Mouse (Mus musculus): ENCODE measurements at regions not wholly inside any gene's neighbourhood (a gene's known extent, or its start where the extent isn't known, plus 50 kb on each side); places are given as distances from the start of the nearest gene placed in this dataset.
"Not testable (repeated sequence)": the region's sequence is repeated elsewhere in the genome, so short reads cannot be mapped to it uniquely, and the experiment has no call there.

- not testable (repeated sequence) for H3K36me3 ChIP-seq (ENCODE audit: control insufficient read depth, insufficient read depth, low read length); H3K9me3 ChIP-seq (ENCODE audit: control insufficient read depth, low read length); H3K4me1 ChIP-seq (replicated peaks; ENCODE audit: control insufficient read depth, insufficient read depth, low read length); H3K27me3 ChIP-seq (replicated peaks; ENCODE audit: control insufficient read depth, insufficient read depth, low read length); H3K4me3 ChIP-seq (ENCODE audit: low read depth, low read length); H3K4me2 ChIP-seq; DNase-seq (ENCODE audit: low spot score); ATAC-seq (replicated peaks; ENCODE audit: low FRiP score); H3K9ac ChIP-seq (ENCODE audit: low read depth, low read length); H3K27ac ChIP-seq (ENCODE audit: low read depth, low read length)
- 72% methylated on average over 3 of the region's 3 CpGs for WGBS
Measured at GRCm38 (mm10) chr17:13432256-13432655, 77.9 kb downstream of the Tcp10c start.

GRCm38 (mm10) chr17:13434146-13434545 lies 79.8 kb downstream of the Tcp10c start:
- not testable (repeated sequence) for H3K9me3 ChIP-seq (ENCODE audit: control insufficient read depth, low read length); H3K4me3 ChIP-seq (ENCODE audit: low read depth, low read length); H3K4me2 ChIP-seq; H3K36me3 ChIP-seq (ENCODE audit: control insufficient read depth, insufficient read depth, low read length); H3K27ac ChIP-seq (ENCODE audit: low read depth, low read length); H3K9ac ChIP-seq (ENCODE audit: low read depth, low read length); ATAC-seq (replicated peaks; ENCODE audit: low FRiP score); DNase-seq (ENCODE audit: low spot score); H3K27me3 ChIP-seq (replicated peaks; ENCODE audit: control insufficient read depth, insufficient read depth, low read length); H3K4me1 ChIP-seq (replicated peaks; ENCODE audit: control insufficient read depth, insufficient read depth, low read length)
- WGBS = 87% methylated on average over 7 of the region's 7 CpGs

- WGBS = 60% methylated on average over 1 of the region's 3 CpGs
Measured at GRCm38 (mm10) chr17:13438790-13439189, 84.4 kb downstream of the Tcp10c start.

GRCm38 (mm10) chr17:13440708-13441530 lies 86.5 kb downstream of the Tcp10c start:
- not testable (repeated sequence) for H3K36me3 ChIP-seq (ENCODE audit: control insufficient read depth, insufficient read depth, low read length); DNase-seq (ENCODE audit: low spot score); H3K9ac ChIP-seq (ENCODE audit: low read depth, low read length); H3K4me1 ChIP-seq (replicated peaks; ENCODE audit: control insufficient read depth, insufficient read depth, low read length); H3K27me3 ChIP-seq (replicated peaks; ENCODE audit: control insufficient read depth, insufficient read depth, low read length); ATAC-seq (replicated peaks; ENCODE audit: low FRiP score); H3K4me2 ChIP-seq; H3K27ac ChIP-seq (ENCODE audit: low read depth, low read length); H3K4me3 ChIP-seq (ENCODE audit: low read depth, low read length); H3K9me3 ChIP-seq (ENCODE audit: control insufficient read depth, low read length)
- 72% methylated on average over 9 of the region's 9 CpGs for WGBS

More at GRCm38 (mm10) chr17:13438790-13439189, 84.4 kb downstream of the Tcp10c start:
- H3K9ac ChIP-seq (ENCODE audit: low read depth, low read length); H3K4me3 ChIP-seq (ENCODE audit: low read depth, low read length); DNase-seq (ENCODE audit: low spot score); H3K27me3 ChIP-seq (replicated peaks; ENCODE audit: control insufficient read depth, insufficient read depth, low read length); H3K36me3 ChIP-seq (ENCODE audit: control insufficient read depth, insufficient read depth, low read length); H3K27ac ChIP-seq (ENCODE audit: low read depth, low read length); H3K4me2 ChIP-seq; H3K9me3 ChIP-seq (ENCODE audit: control insufficient read depth, low read length); ATAC-seq (replicated peaks; ENCODE audit: low FRiP score); H3K4me1 ChIP-seq (replicated peaks; ENCODE audit: control insufficient read depth, insufficient read depth, low read length): not testable (repeated sequence)

- not testable (repeated sequence) for H3K36me3 ChIP-seq (ENCODE audit: control insufficient read depth, insufficient read depth, low read length); H3K27ac ChIP-seq (ENCODE audit: low read depth, low read length); H3K4me3 ChIP-seq (ENCODE audit: low read depth, low read length); ATAC-seq (replicated peaks; ENCODE audit: low FRiP score); H3K4me1 ChIP-seq (replicated peaks; ENCODE audit: control insufficient read depth, insufficient read depth, low read length); H3K27me3 ChIP-seq (replicated peaks; ENCODE audit: control insufficient read depth, insufficient read depth, low read length); H3K9me3 ChIP-seq (ENCODE audit: control insufficient read depth, low read length); H3K9ac ChIP-seq (ENCODE audit: low read depth, low read length); DNase-seq (ENCODE audit: low spot score); H3K4me2 ChIP-seq
- WGBS = 87% methylated on average over 5 of the region's 6 CpGs
Measured at GRCm38 (mm10) chr17:13442229-13442628, 87.9 kb downstream of the Tcp10c start.

GRCm38 (mm10) chr17:13456869-13457600 lies 102.7 kb downstream of the Tcp10c start:
- H3K27me3 ChIP-seq (replicated peaks; ENCODE audit: control insufficient read depth, insufficient read depth, low read length); H3K4me1 ChIP-seq (replicated peaks; ENCODE audit: control insufficient read depth, insufficient read depth, low read length); ATAC-seq (replicated peaks; ENCODE audit: low FRiP score); DNase-seq (ENCODE audit: low spot score); H3K4me2 ChIP-seq; H3K9ac ChIP-seq (ENCODE audit: low read depth, low read length); H3K27ac ChIP-seq (ENCODE audit: low read depth, low read length); H3K4me3 ChIP-seq (ENCODE audit: low read depth, low read length); H3K36me3 ChIP-seq (ENCODE audit: control insufficient read depth, insufficient read depth, low read length): not testable (repeated sequence)
- WGBS = 81% methylated on average over 6 of the region's 7 CpGs
- peaks cover 13% of the 10 kb centered on the region for H3K9me3 ChIP-seq (ENCODE audit: control insufficient read depth, low read length)

- not testable (repeated sequence) for H3K9ac ChIP-seq (ENCODE audit: low read depth, low read length); ATAC-seq (replicated peaks; ENCODE audit: low FRiP score); H3K4me1 ChIP-seq (replicated peaks; ENCODE audit: control insufficient read depth, insufficient read depth, low read length); H3K27ac ChIP-seq (ENCODE audit: low read depth, low read length); H3K9me3 ChIP-seq (ENCODE audit: control insufficient read depth, low read length); H3K27me3 ChIP-seq (replicated peaks; ENCODE audit: control insufficient read depth, insufficient read depth, low read length); H3K4me2 ChIP-seq; H3K36me3 ChIP-seq (ENCODE audit: control insufficient read depth, insufficient read depth, low read length); H3K4me3 ChIP-seq (ENCODE audit: low read depth, low read length); DNase-seq (ENCODE audit: low spot score)
- 79% methylated on average over 2 of the region's 2 CpGs for WGBS
Measured at GRCm38 (mm10) chr17:13457942-13458341, 103.6 kb downstream of the Tcp10c start.

- not testable (repeated sequence) for H3K27ac ChIP-seq (ENCODE audit: low read depth, low read length); H3K27me3 ChIP-seq (replicated peaks; ENCODE audit: control insufficient read depth, insufficient read depth, low read length); H3K4me3 ChIP-seq (ENCODE audit: low read depth, low read length); H3K9ac ChIP-seq (ENCODE audit: low read depth, low read length); H3K36me3 ChIP-seq (ENCODE audit: control insufficient read depth, insufficient read depth, low read length); H3K9me3 ChIP-seq (ENCODE audit: control insufficient read depth, low read length); DNase-seq (ENCODE audit: low spot score); H3K4me2 ChIP-seq; H3K4me1 ChIP-seq (replicated peaks; ENCODE audit: control insufficient read depth, insufficient read depth, low read length)
- no CpG with 5 or more reads among the region's 2 CpGs for WGBS
- peak; percentile 36; the same call in 1 of the 2 replicates for ATAC-seq (replicated peaks; ENCODE audit: low FRiP score)
Measured at GRCm38 (mm10) chr17:13458814-13459213, 104.4 kb downstream of the Tcp10c start.

All from liver, embryonic 11.5 days (tissue).